Mouse (Mus musculus) urinary bladder, adult 18-20 months (tissue): Measurements from ENCODE around the gene Dynlt3.
A peak's percentile ranks its signal among the peaks of the same experiment; 100 is the strongest.
"Not testable (repeated sequence)": the region's sequence is repeated elsewhere in the genome, so short reads cannot be mapped to it uniquely, and the experiment has no call there.

Experiments used
- DNase-seq, 2 experiments: peaks; one replicate each; pipeline ENCODE4 v3.0.0; 2022; ENCODE audit warnings: low spot score in 2 of 2, mixed read lengths in 2 of 2

The Dynlt3 gene

DNA sequence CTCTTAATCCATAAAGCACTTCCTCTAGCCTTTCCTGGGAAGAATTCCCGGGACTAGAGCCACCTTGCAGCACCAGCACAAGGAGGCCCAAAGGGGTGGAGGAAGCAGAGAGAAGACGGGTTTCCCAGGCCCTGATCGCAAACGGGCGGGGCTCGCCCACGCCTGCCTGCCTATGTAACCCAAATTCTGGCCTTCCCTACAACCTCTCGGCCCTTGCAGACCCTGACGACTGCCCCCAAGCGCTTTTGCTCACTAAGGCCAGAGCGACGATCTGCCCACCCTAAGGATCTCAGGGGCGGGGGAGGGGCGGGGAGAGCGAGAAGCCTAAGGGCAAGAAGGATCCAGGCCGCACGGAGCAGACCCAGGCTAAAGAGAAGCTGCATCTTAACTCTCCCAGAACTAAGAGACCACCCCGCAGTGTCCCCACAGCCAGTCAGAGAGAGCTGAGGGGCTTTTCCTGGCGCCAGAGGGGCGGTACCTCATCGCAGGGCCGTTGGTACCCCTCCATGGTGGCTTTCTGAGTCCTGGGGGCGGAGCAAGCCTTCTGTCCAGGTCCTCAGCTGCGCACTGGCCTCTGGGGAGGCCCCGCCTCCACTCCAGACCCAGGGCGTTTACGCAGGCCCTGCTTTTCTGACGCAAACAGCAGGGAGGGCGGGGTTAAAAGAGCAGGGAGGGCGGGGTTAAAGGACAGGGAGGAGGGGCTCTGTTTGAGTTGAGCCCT, at the start of gene Dynlt3:
TSS of gene Dynlt3 (minus strand) at position 613 of the 721 bp plus-strand sequence.
- peak; percentile 49 to 74 for DNase-seq

- no peak for DNase-seq
Observed at GRCm38 (mm10) chrX:9699815-9700214, 37.0 kb upstream of the Dynlt3 start.

- DNase-seq = no peak
Observed at GRCm38 (mm10) chrX:9695997-9696396, 33.2 kb upstream of the Dynlt3 start.

DNA sequence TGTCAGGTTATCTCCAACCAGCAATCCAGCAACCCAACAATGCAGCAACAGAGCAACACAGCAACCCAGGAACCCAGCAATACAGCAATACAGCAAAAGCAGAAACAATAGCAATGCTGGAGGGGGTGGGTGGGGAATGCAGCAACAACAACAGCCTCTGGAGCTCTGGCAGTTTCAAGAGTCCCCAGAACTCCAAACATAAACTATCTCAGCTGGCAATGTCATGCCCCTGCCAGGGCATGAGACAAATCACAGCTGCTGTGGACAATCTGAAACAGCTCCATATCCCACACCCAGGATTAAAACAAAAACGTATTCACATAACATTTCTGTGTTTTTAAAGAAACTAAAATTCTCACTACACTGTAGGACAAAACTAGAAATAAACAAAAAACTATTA, 9.2 kb upstream of the Dynlt3 start:
- no peak for DNase-seq

GRCm38 (mm10) chrX:9671418-9671817, 8.6 kb upstream of the Dynlt3 start:
- DNase-seq = no peak

DNA sequence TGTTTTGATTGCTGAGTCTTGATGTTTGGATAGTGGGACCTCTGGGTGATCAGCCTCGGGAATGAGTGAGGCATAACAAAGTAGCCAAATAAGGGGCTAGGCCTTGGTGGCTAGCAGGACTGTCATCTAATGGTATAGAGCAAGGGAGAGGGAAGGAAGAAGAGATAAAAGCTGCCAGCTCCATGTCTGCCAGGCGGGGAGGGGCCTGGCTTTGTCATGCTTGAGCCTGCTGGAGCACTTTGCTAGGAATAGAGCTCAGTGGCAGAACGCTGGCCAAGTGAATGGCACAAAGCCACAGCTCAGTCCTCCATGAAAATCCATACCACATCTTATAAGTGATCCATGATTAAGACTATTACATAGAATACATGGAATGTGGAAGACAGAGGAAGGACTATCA, 10.0 kb downstream of the Dynlt3 start:
- DNase-seq = no peak

- DNase-seq = not testable (repeated sequence)
Observed at GRCm38 (mm10) chrX:9640594-9640993, 22.2 kb downstream of the Dynlt3 start.

DNA sequence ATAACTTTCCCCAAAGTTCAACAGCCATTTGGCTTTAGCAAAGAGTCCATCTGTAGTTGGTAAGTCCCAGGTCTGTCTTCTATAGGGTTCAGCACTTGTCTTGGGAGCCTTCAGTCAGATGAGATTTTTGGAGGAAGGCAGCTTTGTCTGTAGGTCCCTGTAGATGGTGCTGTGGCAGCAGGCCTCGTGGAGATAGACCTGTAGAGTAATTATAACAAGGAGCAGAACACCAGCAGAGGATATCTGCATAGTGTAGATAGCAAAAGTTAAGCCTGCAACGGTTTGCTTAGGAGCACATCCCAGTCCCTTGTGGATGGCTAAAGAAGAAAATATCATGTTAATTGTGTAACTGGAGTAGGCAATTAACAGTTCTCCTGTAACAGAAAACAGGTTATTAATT, 22.7 kb downstream of the Dynlt3 start:
- not testable (repeated sequence) for DNase-seq
